ENCODE assay signal across 15 mouse cellular contexts in genomic region chr2:22029022-22029803, GRCm38 (mm10).
DNase-seq lines count a peak whose midpoint lies in the region; ATAC-seq and TF ChIP-seq lines count a peak whose summit lies in the region.
"Had no signal": no experiment of that assay in that cellular context is flagged by ENCODE, and none has a peak within 500 bp of the region (broad histone marks: within the 10 kb centered on the region; RNA-seq: fewer than 3 reads in every experiment).

No protein-coding gene starts in this region.

- TF ChIP-seq CTCF in forebrain, postnatal 0 days (IDR thresholded peaks at IDR 0.05; ENCODE audit: low read depth) = no peak
- TF ChIP-seq CTCF in olfactory bulb, adult 2 months (IDR thresholded peaks at IDR 0.05; ENCODE audit: insufficient read depth, low read depth, low read length) = no peak

- no peak overlapping the region for H3K9ac ChIP-seq in forebrain, postnatal 0 days
- no peak overlapping the region for H3K9ac ChIP-seq in midbrain, embryonic 11.5 days (ENCODE audit: low read length)
- H3K9ac ChIP-seq: lung, embryonic 15.5 days had no signal

- no peak for TF ChIP-seq POLR2A in olfactory bulb, adult 2 months (IDR thresholded peaks at IDR 0.05; ENCODE audit: insufficient read depth, low read depth, low read length)

- H3K4me3 ChIP-seq in forebrain, postnatal 0 days (ENCODE audit: low read depth, low read length) = no peak overlapping the region
- no peak overlapping the region for H3K4me3 ChIP-seq in midbrain, embryonic 11.5 days (ENCODE audit: low read depth, low read length)
- H3K4me3 ChIP-seq in olfactory bulb, adult 2 months (ENCODE audit: insufficient read depth, low read depth, low read length) = no peak overlapping the region
- H3K4me3 ChIP-seq: heart, adult 2 months; lung, embryonic 15.5 days had no signal

- peak; percentile 84 for ATAC-seq in forebrain, postnatal 0 days
- ATAC-seq in midbrain, embryonic 11.5 days (ENCODE audit: low FRiP score) = peak; percentile 69
- no peak for ATAC-seq in erythroblast, adult 5-6 weeks (replicated peaks; ENCODE audit: low FRiP score, poor library complexity, severe bottlenecking)
- ATAC-seq: intestine, postnatal 0 days had no signal

- no peaks in the 10 kb centered on the region for H3K27me3 ChIP-seq in forebrain, postnatal 0 days (ENCODE audit: insufficient read depth, low read length)
- H3K27me3 ChIP-seq in midbrain, embryonic 11.5 days (ENCODE audit: control insufficient read depth, insufficient read depth, low read length) = no peaks in the 10 kb centered on the region
- H3K27me3 ChIP-seq: lung, embryonic 15.5 days had no signal

- no peaks in the 10 kb centered on the region for H3K9me3 ChIP-seq in forebrain, postnatal 0 days (ENCODE audit: low read length)
- no peaks in the 10 kb centered on the region for H3K9me3 ChIP-seq in midbrain, embryonic 11.5 days (ENCODE audit: control insufficient read depth, low read length)
- H3K9me3 ChIP-seq: lung, embryonic 15.5 days had no signal

- peak overlapping the region; percentile 47 for H3K27ac ChIP-seq in forebrain, postnatal 0 days (ENCODE audit: low read depth, low read length)
- no peak overlapping the region for H3K27ac ChIP-seq in midbrain, embryonic 11.5 days (ENCODE audit: low read depth, low read length)
- H3K27ac ChIP-seq in olfactory bulb, adult 2 months (ENCODE audit: insufficient read depth, low read depth, low read length) = 0 out of 2 replicates have a peak overlapping the region, but pooled peaks have one; percentile 44
- H3K27ac ChIP-seq: heart, adult 2 months; lung, embryonic 15.5 days had no signal

- no peaks in the 10 kb centered on the region for H3K4me1 ChIP-seq in forebrain, postnatal 0 days (ENCODE audit: insufficient read depth)
- no peaks in the 10 kb centered on the region; the same call in 1 of the 2 replicates for H3K4me1 ChIP-seq in midbrain, embryonic 11.5 days (ENCODE audit: control insufficient read depth, insufficient read depth, low read length)
- no peaks in the 10 kb centered on the region for H3K4me1 ChIP-seq in olfactory bulb, adult 2 months (ENCODE audit: control insufficient read depth, insufficient read depth, low read length)
- H3K4me1 ChIP-seq: lung, embryonic 15.5 days had no signal

- no peak overlapping the region for H3K4me2 ChIP-seq in forebrain, postnatal 0 days (ENCODE audit: low read depth)
- H3K4me2 ChIP-seq in midbrain, embryonic 11.5 days = no peak overlapping the region
- H3K4me2 ChIP-seq: lung, embryonic 15.5 days had no signal

- DNase-seq in embryo, embryonic 10.5 days (ENCODE audit: low spot score) = peak; percentile 32
- no peak for DNase-seq in embryo, embryonic 9.5 days (ENCODE audit: extremely low spot score)
- DNase-seq in forebrain, postnatal 0 days = peak; percentile 55
- DNase-seq in midbrain, embryonic 11.5 days (ENCODE audit: low spot score, missing footprints) = peak; percentile 87
- no peak for DNase-seq in B cell, adult 2 months
- DNase-seq in cerebellum, postnatal 10 days = no peak
- DNase-seq: adrenal gland, postnatal 14 days; heart, adult 2 months; heart, postnatal 10 days; kidney, postnatal 4 days; spleen, adult 18-20 months had no signal

- no peaks in the 10 kb centered on the region for H3K36me3 ChIP-seq in forebrain, postnatal 0 days (ENCODE audit: insufficient read depth)
- no peaks in the 10 kb centered on the region for H3K36me3 ChIP-seq in midbrain, embryonic 11.5 days (ENCODE audit: control insufficient read depth, insufficient read depth, low read length)
- H3K36me3 ChIP-seq: lung, embryonic 15.5 days had no signal

- 13% methylated on average over 8 of the region's 8 CpGs for WGBS in forebrain, postnatal 0 days
- 67% methylated on average over 8 of the region's 8 CpGs for WGBS in midbrain, embryonic 11.5 days
- 56% methylated on average over 8 of the region's 8 CpGs for WGBS in olfactory bulb, adult 2 months

Comparison
In these comparisons a context has a peak if more than half of its experiments do, and no peak if none do; other contexts are left out.
1. DNase-seq: peak in embryo, embryonic 10.5 days (single experiment), forebrain, postnatal 0 days (single experiment) and midbrain, embryonic 11.5 days (single experiment); none in embryo, embryonic 9.5 days (single experiment), B cell, adult 2 months (0 of 2) and cerebellum, postnatal 10 days (0 of 2).